Comparison of ENCODE assay signal across 23 mouse cellular contexts in genomic region chr16:19995818-19996217, GRCm38 (mm10). TPM values are rescaled to one million over a fixed set of nuclear protein-coding genes. Genes with fewer than 3 reads are reported as not detected.
"Had no signal": no experiment of that assay in that cellular context is flagged by ENCODE, and none has a peak within 500 bp of the region (broad histone marks: within the 10 kb centered on the region; RNA-seq: fewer than 3 reads in every experiment).

No protein-coding gene starts in this region.

- H3K27ac ChIP-seq: embryonic facial prominence, embryonic 12.5 days; embryonic facial prominence, embryonic 13.5 days; embryonic facial prominence, embryonic 15.5 days; forebrain, embryonic 10.5 days; forebrain, embryonic 12.5 days; forebrain, embryonic 13.5 days; forebrain, embryonic 15.5 days; gastrocnemius, adult 2 months; heart, adult 2 months; heart, embryonic 10.5 days had no signal

- H3K27me3 ChIP-seq: embryonic facial prominence, embryonic 12.5 days; embryonic facial prominence, embryonic 13.5 days; embryonic facial prominence, embryonic 15.5 days; forebrain, embryonic 12.5 days; forebrain, embryonic 13.5 days; forebrain, embryonic 15.5 days had no signal

- H3K36me3 ChIP-seq: embryonic facial prominence, embryonic 12.5 days; embryonic facial prominence, embryonic 13.5 days; embryonic facial prominence, embryonic 15.5 days; forebrain, embryonic 10.5 days; forebrain, embryonic 12.5 days; forebrain, embryonic 15.5 days; heart, embryonic 10.5 days had no signal

- DNase-seq: cerebellum, adult 9-11 months; cerebellum, postnatal 10 days; cerebellum, postnatal 14 days; cerebellum, postnatal 25 days; cerebellum, postnatal 36 days; embryo, embryonic 11 days; forebrain, postnatal 0 days; gastrocnemius, adult 2 months; gastrocnemius, postnatal 10 days; gastrocnemius, postnatal 14 days; gastrocnemius, postnatal 25 days; gastrocnemius, postnatal 36 days; heart, adult 18-20 months; heart, adult 2 months had no signal

- H3K4me3 ChIP-seq: embryonic facial prominence, embryonic 12.5 days; embryonic facial prominence, embryonic 13.5 days; embryonic facial prominence, embryonic 15.5 days; erythroblast, embryonic 14.5 days; forebrain, embryonic 10.5 days; forebrain, embryonic 12.5 days; forebrain, embryonic 13.5 days; forebrain, embryonic 15.5 days; gastrocnemius, adult 2 months; heart, adult 2 months; heart, embryonic 10.5 days had no signal

- H3K4me1 ChIP-seq: embryonic facial prominence, embryonic 12.5 days; embryonic facial prominence, embryonic 13.5 days; embryonic facial prominence, embryonic 15.5 days; forebrain, embryonic 10.5 days; forebrain, embryonic 12.5 days; forebrain, embryonic 13.5 days; forebrain, embryonic 15.5 days; heart, embryonic 10.5 days had no signal

- H3K9me3 ChIP-seq: embryonic facial prominence, embryonic 12.5 days; embryonic facial prominence, embryonic 13.5 days; embryonic facial prominence, embryonic 15.5 days; forebrain, embryonic 10.5 days; forebrain, embryonic 12.5 days; forebrain, embryonic 13.5 days; forebrain, embryonic 15.5 days; heart, embryonic 10.5 days had no signal

- H3K9ac ChIP-seq: embryonic facial prominence, embryonic 12.5 days; embryonic facial prominence, embryonic 13.5 days; embryonic facial prominence, embryonic 15.5 days; forebrain, embryonic 12.5 days; forebrain, embryonic 13.5 days; forebrain, embryonic 15.5 days; forebrain, postnatal 0 days had no signal

RNA-seq across cellular contexts. Expression of gene Klhl6, which starts 13.0 kb away (rescaled TPM):
- polyA plus RNA-seq: erythroblast, embryonic 14.5 days had no signal
